Mouse (Mus musculus) R1 (cell line): ENCODE data around the gene Cldn17.

Experiments used
- DNase-seq: peaks from one replicate; pipeline ENCODE4 v3.0.0-alpha.2; 2018; ENCODE audit warnings: low read depth, low spot score

The Cldn17 gene

GRCm38 (mm10) chr16:88506878-88507277 is at the start of gene Cldn17:
Gene Cldn17 (minus strand): TSS chr16:88506978.
- DNase-seq: no peak

DNA sequence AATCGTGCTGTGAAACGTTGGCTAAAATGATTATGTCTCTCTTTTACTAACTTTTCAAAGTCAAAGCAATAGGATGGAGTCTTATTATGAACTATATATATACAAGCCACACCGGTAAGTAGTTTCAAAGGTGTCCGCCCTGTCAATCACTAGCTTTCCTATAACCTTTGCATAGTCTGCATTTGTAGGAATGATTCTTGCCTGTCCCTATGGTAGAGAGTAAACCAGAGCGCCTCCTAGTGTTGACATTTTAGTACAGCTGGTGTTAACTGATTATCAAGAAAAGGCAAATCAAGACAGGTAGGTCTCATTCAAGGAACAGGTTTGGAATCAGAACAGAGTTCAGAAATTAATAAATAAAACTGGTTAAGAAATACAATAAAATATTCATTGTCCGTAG is 35.7 kb upstream of the Cldn17 start:
- DNase-seq: peak; percentile 58

DNA sequence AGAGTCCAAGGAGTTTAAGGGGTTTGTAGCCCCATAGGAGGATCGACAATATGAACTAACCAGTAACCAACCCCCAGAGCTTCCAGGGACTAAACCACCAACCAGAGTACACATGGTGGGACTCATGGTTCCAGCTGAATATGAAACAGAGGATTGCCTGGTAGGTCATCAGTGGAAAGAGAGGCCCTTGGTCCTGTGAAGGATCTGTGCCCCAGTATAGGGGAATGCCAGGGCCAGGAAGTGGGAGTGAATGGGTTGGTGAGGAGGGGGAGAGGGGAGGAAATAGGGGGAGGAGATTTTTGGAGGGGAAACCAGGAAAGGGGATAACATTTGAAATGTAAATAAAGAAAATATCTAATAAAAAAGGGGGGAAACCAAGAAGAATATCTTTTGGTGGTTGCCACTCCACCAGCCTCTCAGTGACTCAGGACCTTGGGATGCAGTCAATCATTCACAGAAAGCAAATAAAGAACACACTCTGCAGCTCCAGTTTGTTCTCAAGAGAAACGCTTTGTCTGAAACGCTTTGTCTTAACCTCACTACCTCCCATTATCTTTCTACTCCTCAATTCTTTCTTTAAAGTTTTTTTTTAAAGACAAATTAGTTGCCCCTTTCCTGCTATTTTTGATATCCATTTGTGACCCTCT is 33.2 kb upstream of the Cldn17 start:
- no peak for DNase-seq

DNA sequence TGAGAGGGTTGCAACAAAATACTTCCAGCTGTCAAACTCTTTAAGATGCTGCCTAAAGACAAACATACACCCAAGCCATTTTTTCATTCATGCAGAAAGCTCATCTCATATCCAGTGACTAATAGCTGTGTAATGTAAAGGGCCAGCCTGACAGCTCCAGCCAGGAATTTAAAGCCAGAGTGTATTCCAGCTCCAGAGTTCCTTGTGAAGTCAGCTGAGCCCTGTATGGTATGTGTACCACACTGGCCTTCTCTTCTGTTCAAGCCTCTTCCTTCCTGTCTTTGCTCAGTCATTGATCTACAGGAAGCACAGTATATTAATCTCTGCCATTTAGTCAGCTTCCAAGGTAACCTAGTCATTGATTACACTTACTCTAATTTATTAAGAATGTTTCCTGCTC is 4.6 kb upstream of the Cldn17 start:
- no peak for DNase-seq

DNA sequence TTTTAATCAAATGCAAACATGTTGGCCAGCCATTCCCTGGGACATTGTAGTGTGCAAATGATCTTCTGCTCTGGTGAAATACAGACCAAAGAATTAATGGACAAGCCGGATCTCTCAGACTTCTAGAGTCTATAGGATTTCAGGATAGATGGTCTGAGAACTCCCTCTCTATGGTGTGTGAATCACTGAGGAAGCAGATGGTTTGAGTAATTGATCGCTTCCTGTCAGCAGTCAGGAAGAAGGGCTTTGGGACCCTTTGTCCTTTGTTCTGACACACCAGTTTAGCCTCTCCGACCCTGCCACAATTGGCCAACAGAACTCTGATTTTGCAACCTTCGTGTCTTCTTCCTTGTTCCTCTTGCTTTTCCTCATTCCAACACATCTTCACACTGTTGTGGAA is 1.4 kb upstream of the Cldn17 start:
- no peak for DNase-seq

GRCm38 (mm10) chr16:88506338-88506737 is 440 bp downstream of the Cldn17 start:
- DNase-seq: no peak

DNA sequence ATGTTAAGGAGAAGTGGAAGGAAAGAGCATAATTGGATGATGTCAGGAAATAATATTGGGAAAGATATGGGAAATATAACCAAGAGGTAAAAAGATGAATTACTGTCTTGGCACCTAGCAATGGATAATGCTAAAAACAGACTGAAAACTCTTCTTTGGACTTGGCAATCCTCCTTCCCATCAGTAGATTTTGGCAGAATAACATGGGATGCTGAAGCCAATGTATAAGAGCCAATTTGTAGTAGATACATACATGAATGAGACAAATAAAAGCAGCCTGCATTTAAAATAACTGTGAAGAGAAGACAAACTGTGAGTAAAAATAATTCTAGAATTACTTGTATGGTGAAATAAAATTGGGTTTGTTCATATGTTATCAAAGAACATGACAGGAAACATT is 18.7 kb downstream of the Cldn17 start:
- no peak for DNase-seq

- DNase-seq: no peak
Measured at GRCm38 (mm10) chr16:88480011-88480774, 26.6 kb downstream of the Cldn17 start.

DNA sequence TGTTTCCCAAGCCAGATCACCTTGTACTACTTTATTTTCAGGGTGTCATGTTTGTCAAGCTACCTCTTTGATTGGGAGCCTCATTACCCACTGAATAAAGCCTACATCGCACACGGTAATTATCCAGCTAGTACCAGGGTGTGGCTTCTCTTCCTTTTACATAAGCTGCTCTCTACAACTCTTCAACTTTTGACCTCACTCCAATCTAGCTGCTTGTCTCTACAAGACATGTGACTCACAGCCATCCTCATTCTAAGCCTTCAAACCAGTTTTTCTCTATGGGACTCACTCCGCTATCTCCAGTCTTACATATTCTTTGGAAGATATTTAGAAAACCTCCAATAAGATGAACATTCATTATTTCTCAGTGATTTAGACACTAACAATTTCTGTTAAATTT is 43.5 kb downstream of the Cldn17 start:
- no peak for DNase-seq
